Mouse (Mus musculus): ENCODE measurements around the gene Pigp.

The Pigp gene

DNA sequence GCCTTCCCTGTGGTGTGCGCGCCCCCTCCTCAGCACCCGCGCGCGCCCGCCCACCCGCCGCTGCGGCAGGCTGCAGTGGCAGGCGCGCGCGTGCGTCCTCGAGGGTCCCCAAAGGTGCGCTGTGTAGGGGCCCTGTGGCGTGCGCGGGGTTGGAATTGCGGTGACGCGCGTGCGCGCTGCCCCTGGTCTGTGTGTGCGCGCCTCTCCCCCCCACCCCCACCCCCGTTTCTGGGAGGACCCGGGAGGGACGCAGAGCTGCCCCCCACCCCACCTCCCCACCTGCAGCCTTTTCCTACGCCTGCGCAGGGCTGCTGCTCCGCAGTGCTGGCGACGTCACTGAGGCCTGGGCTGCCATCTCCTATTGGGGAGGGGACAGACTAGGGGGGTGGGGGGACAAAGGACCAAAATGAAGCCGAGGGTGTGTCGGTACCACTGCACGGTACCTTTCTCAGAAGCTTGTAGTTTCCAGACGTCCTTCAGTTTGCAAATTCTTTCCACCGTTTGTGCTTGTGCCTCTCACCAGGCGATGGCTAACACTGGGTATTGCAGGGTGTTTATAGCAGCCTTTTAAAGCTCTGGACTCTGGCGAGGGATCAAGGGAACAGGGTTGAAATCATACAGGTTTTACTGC is at the start of gene Pigp:
Gene Pigp, minus strand, starts transcription at position 542 of the 631 bp plus-strand sequence.
- peak; percentile 58 for DNase-seq (ENCODE audit: low read depth, low spot score)

DNA sequence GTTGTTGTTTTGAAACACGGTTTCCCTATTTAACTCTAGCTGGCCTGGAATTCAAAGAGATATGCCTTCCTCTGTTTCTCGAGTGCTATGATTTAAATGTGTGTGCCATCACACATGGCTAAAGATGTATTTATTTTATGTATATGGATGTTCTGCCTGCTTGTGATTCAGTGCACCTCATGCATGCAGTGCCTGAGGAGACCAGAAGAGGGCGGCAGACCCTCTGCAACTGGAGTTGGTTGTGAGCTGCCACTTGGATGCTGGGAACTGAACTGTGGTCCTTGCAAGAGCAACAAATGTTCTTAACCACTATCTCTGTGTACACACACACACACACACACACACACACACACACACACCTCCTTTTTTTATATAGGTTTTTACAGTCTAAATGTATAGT is 48.9 kb upstream of the Pigp start:
- no peak for DNase-seq (ENCODE audit: low read depth, low spot score)

DNA sequence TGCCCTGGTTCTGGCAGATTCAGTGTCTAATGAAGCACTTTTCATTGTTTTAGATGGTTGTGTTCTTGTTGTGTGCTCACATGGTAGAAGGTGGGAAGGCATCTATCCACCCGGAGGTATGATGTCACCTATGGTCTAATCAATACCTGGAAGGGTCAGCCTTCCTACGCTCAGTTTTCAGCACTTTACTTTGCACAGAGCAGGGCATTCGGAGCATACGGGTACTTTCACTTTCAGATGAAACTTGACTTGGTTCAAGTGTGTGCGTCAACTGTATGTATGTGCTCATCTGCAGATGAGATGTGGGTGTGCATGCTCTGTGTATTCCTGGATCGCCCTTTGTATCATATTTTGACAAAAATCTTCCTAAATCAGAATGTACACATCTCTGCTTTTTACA is 42.5 kb upstream of the Pigp start:
- no peak for DNase-seq (ENCODE audit: low read depth, low spot score)

DNA sequence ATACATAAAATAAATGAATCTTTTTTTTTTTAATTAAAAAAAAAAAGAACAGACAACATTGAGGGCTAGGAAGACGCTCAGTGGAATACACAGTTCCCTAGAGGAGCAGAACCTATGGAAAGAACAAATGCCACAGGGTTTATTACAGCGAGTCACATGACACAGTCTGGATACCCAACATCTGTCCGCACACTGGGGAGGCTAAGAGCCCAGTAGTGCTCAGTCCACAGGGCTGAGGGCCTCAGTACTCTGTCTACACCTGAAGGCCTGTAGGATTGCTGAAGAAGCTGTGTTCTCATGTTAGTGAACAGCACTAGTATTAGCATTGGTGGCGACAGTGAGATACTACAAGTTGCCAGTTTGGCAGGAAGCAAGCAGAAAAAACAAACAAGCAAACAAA is 41.1 kb upstream of the Pigp start:
- no peak for DNase-seq (ENCODE audit: low read depth, low spot score)

DNA sequence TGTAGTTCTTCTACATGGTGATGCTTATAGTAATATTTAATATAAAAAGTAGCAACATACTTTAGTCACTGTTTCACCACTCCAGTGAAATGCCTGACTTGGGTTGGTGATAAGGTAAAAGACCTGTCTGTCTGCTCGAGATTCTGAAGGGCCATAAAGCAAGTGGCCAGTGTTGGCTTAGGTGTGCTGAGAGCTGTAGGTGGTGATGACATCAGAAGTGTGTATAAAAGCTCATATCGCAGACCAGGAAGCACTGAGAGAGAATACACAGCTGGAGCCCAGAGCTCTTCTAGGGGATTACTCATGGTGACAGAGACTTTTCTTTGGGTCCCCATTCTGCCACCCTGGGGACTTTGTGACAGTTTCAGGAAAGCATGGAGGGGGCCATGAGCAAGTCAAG is 40.6 kb upstream of the Pigp start:
- no peak for DNase-seq (ENCODE audit: low read depth, low spot score)

DNA sequence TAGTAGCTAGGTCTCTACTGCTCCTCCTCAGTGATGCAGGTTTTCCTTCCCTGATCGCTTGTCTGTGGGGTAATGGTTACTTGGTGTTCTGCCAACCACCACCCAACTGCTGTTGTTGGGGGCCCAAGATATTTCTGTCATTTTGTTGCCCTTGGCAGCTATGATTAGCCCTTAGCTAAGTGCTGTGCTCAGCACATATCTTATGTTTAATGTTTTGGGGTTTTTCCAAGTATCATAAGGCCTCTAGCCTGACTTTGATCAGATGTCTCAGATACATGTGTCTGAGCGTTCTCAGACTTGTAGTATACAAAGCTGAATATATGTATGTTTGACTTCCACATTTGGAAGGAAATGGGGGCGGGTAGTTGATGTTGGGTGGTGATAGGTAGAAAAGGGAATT is 39.6 kb upstream of the Pigp start:
- peak; percentile 58 for DNase-seq (ENCODE audit: low read depth, low spot score)

DNA sequence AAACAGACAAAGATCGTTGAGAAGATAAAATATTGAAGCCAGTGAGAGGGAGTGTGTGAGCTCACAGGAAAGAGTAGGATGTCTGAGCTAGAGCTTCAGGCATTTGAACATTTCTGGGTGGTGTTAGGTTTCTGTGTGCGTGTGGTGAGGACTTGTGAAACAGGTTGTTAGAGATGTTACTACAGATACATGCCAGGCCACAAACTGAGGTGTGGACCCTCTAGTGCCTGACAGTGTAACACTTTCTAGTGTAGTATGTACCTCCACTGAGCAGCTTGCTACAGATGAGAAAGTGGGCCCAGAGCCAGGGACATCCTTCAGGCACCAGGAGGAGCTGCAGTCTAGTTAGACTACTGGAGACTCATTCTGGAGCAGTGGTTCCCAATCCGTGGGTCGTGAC is 30.5 kb upstream of the Pigp start:
- no peak for DNase-seq (ENCODE audit: low read depth, low spot score)

DNA sequence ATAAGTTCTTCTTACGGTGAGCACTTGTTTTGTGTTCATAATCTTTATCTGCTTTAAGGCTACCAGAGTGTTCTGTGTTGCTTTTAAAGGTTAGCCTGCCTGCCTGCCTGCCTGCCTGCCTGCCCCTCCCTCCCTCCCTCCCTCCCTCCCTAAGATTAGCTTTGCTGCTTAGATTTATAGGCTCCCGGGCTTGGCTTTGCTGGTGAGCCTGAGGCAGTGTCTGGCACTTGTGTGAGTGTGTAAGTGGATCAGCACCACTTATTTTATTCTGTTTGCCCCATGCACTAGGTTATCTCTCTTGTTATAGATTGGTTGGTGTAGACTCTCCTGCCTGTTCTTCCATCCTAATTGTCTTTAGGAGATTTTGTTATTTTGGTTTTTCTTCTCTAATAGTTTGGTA is 30.0 kb upstream of the Pigp start:
- peak; percentile 54 for DNase-seq (ENCODE audit: low read depth, low spot score)

DNA sequence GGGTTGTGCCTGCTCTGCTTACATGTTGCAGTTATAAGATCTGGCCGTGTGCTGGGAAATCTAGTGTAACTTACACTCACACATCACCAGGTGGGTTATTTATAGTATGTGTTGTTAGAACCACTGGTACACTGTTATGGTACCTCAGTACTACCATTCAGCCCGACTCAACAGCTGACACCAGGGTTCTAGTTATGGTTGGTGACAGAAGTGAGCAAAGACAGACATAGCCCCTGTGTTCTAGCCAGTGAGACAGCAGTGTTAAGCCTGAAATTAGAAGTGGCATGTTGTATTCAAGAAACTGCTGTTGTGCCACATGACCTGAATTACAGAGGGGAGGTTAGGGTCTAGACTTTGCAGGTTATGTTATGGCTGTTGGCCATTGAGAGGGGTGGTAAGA is 27.5 kb upstream of the Pigp start:
- DNase-seq (ENCODE audit: low read depth, low spot score) = peak; percentile 52

DNA sequence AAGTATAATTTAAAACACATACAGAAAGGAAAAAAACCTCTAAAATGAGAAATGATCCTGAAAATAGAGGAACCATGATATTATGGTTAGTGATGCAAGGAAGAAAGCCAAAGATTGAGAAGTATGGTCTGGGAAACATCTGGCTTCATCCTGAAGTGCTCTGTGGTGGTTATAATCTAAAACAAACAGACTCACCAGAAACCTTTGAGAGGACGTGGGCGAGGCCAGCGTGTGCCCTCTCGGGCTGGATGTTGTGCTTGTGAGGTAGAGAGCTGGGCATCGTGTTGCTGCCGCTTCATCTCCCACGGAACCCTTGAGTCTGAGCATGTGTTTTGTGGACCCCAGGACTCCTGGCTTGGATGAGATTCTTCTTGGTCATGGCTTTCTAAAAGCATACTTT is 25.0 kb upstream of the Pigp start:
- no peak for DNase-seq (ENCODE audit: low read depth, low spot score)

DNA sequence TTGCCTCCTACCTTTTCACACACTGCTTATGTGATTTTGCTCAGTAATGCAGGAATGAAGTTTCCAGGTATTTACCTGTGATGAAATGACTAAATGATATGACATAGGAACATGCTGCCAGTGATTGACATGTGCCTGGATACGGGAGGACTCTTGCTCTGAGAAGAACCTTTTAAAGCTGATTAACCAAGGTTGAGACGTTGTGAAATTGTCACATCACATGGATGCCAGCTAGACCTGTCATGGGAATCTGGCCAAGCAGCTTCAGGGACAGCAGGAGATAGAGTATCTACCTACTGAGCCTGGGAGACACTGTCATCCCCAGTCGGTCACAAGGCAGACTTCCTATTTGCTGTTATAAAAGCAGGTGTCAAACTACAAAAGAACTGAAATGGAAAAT is 23.4 kb upstream of the Pigp start:
- DNase-seq (ENCODE audit: low read depth, low spot score) = no peak

DNA sequence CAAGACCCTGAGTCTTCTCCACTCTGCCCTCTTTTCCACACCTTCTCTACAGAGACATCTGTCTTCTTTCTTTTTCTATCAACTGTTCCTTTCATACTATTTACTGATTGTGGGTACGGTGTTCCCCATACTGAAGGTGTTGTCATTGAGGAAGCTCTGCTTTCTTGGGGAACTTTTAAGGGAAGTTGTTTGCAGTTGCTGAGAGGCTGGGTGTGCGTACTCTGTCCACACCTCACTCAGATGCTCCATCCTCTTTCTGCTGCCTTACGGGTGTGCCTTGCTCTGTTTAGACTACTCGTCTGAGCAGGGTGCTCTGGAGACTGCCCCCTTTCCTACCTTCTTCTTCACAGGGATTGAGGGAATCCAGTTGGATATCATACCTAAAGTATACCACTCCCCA is 20.7 kb upstream of the Pigp start:
- DNase-seq (ENCODE audit: low read depth, low spot score) = no peak

DNA sequence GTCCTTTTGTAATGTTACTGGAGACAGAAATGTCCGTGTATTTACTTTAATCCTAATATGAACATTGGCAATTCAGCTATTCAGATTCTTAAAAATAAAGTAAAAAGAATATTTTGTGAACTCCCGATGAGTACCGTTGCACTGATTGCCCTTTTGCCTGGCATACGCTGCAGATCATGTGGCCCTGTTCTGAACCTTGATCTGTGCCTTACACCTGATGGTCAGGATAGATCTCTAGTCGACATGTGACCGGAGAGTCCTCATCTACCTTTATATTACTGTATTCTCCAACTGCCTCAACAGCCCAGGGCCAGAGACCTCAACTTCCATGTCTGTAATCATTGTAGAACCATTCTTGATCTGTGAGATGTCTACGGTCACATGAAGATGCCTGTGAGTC is 16.0 kb upstream of the Pigp start:
- no peak for DNase-seq (ENCODE audit: low read depth, low spot score)

DNA sequence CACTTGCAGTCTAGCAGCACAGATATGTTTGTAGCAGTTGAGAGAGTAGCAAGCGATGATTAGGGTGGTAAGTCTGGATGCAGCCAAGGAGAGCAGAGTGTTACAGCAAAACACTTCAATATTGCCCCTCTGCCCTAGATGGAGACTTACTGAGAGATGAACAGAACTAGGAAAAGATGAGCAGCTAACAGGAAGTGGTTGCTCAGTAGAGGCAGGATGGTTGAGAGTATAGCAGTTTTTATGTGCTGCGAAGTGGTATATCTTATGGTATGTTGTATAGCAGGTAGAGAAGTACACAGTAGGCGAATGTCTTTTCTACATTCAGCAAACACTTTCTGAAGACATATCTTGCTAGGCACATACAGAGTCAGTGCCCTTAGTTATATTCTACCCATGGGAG is 11.6 kb upstream of the Pigp start:
- no peak for DNase-seq (ENCODE audit: low read depth, low spot score)

DNA sequence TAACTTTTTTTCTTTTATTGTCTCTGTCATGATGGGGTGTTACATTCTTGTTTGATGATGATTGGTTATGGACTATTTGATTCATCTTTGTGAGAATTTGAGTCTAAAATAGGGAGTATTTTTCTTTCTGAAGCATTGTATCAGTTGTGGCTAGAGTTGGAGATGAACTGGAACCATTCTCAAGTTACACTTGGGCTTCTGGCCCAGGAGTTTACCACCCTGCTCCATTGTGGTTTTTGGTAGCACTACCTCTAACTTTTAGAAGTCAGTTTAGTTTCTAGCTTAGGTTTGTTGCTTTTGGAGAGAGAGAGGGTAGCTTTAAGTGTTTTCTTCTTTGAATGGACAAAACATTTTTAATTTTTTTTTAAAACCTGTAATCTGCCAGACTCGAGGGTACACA is 7.7 kb upstream of the Pigp start:
- no peak for DNase-seq (ENCODE audit: low read depth, low spot score)

DNA sequence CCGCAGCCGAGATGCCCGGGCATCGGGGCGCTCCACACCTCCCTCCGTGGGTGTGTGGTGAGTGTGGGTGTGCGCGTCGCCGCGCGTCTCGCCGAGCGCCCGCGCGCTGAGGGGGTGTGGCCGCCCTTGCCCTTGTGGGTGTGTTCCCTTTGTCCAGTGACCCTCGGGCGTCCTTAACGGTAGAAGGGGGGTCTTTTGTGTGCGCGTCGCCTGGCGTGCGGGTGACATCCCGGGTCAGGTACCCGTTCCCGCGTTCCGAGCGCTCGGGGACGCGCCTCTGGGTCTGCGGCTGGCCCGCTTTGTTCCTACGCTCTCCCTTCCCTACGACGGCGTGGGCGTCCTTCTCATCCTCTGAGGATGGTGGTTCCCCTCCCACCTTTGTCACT is 734 bp downstream of the Pigp start:
- no peak for DNase-seq (ENCODE audit: low read depth, low spot score)

DNA sequence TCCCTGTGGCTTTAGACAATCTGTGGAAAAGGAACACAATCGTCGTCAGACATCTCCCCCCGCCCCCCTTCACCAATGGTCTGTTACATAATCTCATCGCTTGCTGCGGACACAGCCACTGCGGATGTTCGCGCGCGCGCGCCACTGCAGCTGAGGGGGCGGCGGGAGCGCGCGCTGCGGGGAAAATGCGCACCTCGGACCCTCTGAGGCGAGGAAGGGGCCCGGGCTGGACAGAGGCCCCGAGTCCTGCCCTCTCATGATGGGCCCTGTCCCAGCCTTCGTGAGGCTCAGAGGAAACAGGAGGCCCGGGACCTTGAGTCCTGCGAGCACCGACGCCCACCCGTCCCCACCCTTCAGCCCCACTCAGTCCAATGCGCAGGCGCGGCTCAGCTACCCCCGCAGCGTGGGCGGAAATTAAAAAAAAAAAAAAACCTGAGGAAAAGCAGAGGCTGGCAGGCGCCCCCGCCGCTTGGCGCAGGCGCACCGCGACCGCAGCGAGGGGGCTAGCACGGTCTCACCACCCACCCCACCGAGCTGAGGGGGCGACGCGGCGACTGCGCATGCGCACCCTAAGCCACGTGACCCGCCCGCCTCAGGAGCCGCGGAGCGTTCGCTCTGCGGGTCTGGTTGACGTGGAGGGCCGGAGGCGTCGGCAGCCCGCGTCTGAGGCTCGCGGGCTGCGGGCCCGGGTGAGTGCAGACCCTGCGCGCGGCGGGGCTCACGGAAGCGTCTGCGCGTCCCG is 1.3 kb downstream of the Pigp start, which contains the start of gene Ttc3:
Gene Ttc3, plus strand, starts transcription at position 446 of the 742 bp plus-strand sequence.
- peak; percentile 93 for DNase-seq (ENCODE audit: low read depth, low spot score)

DNA sequence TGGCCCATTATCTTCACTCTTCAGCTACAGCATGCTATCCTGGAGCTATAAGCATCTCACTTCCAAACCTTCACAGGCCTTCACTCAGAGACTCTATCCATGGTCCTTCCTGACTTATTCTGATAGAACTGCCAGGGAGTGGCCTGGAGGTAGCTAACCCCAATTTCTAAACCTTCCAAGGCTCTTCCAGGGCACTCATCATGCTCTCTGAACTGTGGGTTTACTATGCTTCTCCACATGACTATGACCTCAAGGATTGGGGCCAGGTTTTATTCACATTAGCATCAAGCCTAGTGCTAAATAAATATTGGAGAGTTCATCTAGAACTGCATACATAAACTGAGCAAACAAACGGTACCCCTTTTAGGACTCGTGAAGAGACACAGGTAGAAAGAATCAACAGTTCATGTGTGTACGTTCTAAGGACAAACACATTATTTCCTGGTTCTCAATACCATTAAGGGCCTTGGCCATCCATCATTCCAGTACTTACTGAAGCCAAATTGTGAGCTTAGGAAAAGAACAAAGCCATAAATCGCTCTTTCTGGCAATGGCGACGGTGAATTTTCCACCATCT is 2.0 kb downstream of the Pigp start:
- no peak for DNase-seq (ENCODE audit: low read depth, low spot score)

DNA sequence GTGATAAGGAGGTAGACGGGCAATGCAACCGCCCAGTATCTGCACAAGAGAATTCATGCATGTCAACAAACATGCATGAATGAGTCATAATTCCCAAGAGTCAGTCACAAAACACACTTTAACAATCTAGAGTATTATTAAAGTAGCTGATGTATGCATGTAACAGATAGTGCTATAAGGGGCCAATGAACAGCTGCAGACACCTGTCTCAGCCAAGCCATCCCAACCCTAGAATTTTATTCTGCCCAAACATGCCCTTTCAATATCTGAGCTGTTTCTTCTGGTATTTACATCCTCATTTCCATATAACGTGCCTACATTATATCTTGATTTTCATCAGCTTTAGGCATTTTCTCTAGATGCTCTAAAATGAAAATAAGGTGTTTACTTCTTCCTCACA is 6.2 kb downstream of the Pigp start:
- no peak for DNase-seq (ENCODE audit: low read depth, low spot score)

DNA sequence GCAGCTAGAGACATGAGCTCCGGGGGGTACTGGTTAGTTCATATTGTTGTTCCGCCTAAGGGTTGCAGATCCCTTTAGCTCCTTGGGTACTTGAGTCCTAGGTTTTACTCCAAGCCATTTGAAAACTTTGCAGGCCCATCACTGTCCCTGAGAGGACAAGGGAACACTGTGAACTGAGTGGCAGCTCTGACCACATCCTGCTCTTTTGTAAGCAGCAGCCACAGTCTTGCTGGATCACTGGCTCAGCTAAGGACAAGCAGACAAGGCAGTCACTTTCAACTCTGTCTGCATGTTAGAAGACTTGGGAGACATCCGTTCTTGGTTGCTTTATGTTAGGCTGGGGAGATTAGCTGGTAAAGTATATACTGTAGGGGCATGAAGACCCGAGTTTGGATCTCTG is 7.8 kb downstream of the Pigp start:
- DNase-seq (ENCODE audit: low read depth, low spot score) = no peak

DNA sequence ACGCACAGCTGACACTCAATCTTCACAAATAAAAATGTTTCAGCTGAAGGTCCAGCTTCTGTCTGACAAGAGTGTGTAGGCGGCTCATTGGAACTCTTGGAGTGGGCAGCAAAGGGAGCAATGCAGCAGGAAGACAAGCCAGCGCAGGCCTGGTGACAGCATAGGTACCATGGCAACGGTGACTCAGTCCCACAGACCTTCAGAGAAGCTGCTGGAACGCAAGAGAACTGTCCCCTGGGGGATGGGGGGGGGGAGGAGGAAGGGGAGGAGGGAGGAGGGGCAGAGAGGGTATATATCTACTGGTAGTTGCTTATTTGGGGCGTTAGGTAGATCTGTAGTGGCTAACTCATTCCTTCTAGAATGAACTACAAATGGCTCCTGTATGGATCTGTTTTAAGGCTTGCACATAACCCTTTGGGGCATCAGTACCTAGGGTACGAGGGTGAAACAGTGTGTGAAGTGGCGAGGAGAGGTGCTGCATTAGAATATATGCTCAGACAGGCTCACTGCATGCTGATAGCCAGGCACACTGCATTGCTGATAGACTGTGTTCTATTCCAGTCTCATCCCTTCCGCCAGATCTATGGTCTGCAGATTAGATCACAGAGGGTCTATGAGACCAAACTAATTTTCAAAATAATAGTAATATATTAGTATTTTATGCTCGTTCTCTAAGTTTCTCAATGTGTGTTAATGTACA is 9.3 kb downstream of the Pigp start:
- DNase-seq (ENCODE audit: low read depth, low spot score) = no peak

DNA sequence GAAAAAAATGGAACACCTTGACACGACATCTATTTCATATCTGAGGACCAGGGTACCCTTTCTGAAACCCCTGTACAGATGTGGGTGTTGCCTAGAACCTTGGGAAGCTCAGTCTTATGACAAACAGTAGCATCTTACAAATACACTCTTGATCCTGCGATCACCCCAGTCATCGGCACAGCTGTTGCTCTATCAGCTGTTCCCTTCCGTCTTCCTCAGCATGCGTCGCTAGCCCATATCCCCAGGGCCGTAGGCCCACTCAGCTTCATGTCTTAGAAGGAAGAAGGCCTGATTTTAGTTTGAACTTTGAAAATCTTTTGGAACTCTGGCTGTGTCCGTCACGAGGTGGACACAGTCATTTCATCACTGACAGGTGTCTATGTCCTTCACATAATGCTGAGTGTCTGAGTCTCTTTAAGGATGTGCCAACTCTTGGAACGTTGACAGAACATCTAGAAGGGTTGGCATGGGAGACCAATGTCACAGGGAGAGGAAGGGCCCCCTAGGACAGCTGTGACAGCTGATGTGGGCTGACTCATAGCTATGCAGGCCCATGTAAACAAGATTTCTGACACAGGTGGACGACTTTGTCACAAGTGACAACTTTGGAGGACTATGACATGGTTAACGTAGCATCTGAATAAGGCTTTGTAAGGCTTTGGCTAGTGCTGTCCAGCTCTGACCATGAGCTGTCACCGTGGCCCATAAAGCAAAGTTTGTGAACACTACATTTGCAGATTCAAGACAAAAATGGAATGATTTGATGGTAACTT is 10.9 kb downstream of the Pigp start:
- DNase-seq (ENCODE audit: low read depth, low spot score) = peak; percentile 42
